Mouse (Mus musculus) intestine, postnatal 0 days (tissue): ENCODE measurements around the gene Rxra. TPM values are rescaled to one million over a fixed set of nuclear protein-coding genes. Genes with fewer than 3 reads are reported as not detected.

ENCODE experiments used
- ATAC-seq: fragments of 200-750 bp; cut with Nextera tagmentation; 2 replicates; pipeline ENCODE4 v1.8.0; 2017; ENCODE audit warnings: mild to moderate bottlenecking, moderate TSS enrichment, moderate library complexity
- H3K27ac ChIP-seq: fragments of 300-500 bp; sonication (generic); 2 replicates; pipeline ENCODE4 v1.5.1; 2014; ENCODE audit warnings: mild to moderate bottlenecking, low read depth, low read length, moderate library complexity
- H3K27me3 ChIP-seq: fragments of 300-500 bp; sonication (generic); replicated peaks from 2 replicates; pipeline ENCODE4 v1.6.1; 2014; ENCODE audit warnings: low read length, mixed read lengths; ENCODE audit not compliant: control insufficient read depth, insufficient read depth
- H3K36me3 ChIP-seq: fragments of 300-500 bp; sonication (generic); 2 replicates; pipeline ENCODE4 v1.6.1; 2014; ENCODE audit warnings: mild to moderate bottlenecking, moderate library complexity; ENCODE audit not compliant: control insufficient read depth, insufficient read depth
- H3K4me1 ChIP-seq: fragments of 300-500 bp; sonication (generic); replicated peaks from 2 replicates; pipeline ENCODE4 v1.6.1; 2014; ENCODE audit warnings: antibody characterized with exemption, low read length, mixed read lengths; ENCODE audit not compliant: control insufficient read depth, insufficient read depth
- H3K4me2 ChIP-seq: fragments of 300-500 bp; sonication (generic); replicated peaks from 2 replicates; pipeline ENCODE4 v1.6.1; 2014; ENCODE audit warnings: low read depth, mild to moderate bottlenecking, moderate library complexity
- H3K4me3 ChIP-seq: fragments of 300-500 bp; sonication (generic); 2 replicates; pipeline ENCODE4 v1.5.1; 2014; ENCODE audit warnings: low read depth, low read length
- H3K9ac ChIP-seq: fragments of 300-500 bp; sonication (generic); 2 replicates; pipeline ENCODE4 v1.6.1; 2014; ENCODE audit warnings: mild to moderate bottlenecking, low read depth, low read length
- H3K9me3 ChIP-seq: fragments of 300-500 bp; sonication (generic); 2 replicates; pipeline ENCODE4 v1.6.1; 2016; ENCODE audit warnings: mixed run types; ENCODE audit not compliant: control insufficient read depth
- CTCF ChIP-seq: sonication (generic); IDR thresholded peaks from 2 replicates; pipeline ENCODE4 v1.5.1; 2016; ENCODE audit warnings: low read depth, mild to moderate bottlenecking, control low read depth, antibody characterized with exemption, moderate library complexity
- WGBS: fragments of 180-500 bp; shearing (Covaris S2); extraction: QIAGEN DNeasy Blood & Tissue Kit; methylation state at CpG from one replicate; pipeline ENCODE4 v1.1.7; 2014; 5-methylcytosine and 5-hydroxymethylcytosine counted together
- polyA plus RNA-seq: library from polyadenylated mRNA; unstranded; fragments of >200 nt; fragmentation: Nextera tagmentation; extraction: Ambion mirVana; gene quantifications from 2 replicates; pipeline ENCODE4 v1.2.1, GENCODE M21; 2015

Rxra gene
- polyA plus RNA-seq, 1 experiment from 2014 or later = 9.0 TPM

DNA sequence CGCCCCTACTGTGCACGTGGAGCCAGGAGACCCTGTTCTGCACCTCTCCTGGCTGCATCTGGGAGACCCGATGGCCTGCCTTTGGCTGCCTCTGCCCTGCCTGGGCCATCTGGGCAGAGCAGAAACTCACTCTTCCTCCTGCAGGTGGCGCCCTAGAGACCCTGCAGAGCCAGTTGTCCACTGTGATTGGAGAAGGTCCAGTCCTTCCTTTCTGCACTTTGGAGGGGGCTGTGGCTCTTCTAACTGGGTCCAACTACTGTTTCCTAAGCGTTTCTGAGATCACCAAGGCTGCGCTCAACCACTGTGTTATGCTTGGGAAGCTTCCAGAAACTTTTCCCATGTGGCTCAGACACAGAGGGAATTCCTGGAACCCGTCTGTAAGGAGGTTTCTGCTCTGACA, 95.7 kb downstream of the Rxra start:
- H3K4me3 ChIP-seq = no peak overlapping the region
- no peaks in the 10 kb centered on the region for H3K9me3 ChIP-seq
- 22% methylated on average over 7 of the region's 7 CpGs for WGBS
- H3K27ac ChIP-seq = 0 out of 2 replicates have a peak overlapping the region, but pooled peaks have one; percentile 7
- no peaks in the 10 kb centered on the region; the same call in 1 of the 2 replicates for H3K4me1 ChIP-seq
- peak; percentile 99 for TF ChIP-seq CTCF
- H3K36me3 ChIP-seq = no peaks in the 10 kb centered on the region
- H3K9ac ChIP-seq = no peak overlapping the region
- peak; percentile 48 for ATAC-seq
- H3K27me3 ChIP-seq = no peaks in the 10 kb centered on the region
- H3K4me2 ChIP-seq = no peak overlapping the region

DNA sequence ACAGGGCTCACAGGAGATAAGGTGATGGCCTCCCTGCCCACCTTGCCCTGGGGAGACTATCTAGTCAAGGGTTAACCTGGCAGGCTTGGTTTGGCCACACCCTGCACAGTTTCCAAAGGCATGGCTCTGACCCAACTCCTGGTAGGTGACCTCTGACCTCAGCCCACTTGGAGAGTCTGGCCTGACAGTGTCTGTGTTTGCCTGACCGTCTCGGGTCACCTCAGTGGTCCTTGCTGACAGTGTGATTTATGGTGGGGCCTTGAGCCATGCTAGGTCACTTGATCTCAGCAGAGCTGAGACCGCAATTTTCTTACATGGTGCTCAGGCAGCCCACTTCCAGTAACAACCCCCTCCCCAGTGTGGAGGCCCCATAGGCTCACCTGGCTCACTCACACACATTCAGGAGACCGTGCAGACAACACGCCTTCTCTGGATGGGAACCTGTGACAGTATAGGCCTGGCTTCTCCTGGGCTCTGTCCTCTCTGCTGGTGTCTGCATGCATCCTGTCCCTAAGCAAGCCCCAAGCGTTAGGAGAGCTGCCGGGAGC, 96.7 kb downstream of the Rxra start:
- ATAC-seq = no peak
- TF ChIP-seq CTCF = no peak
- Histone ChIP-seq H3K4me1 (no peaks in the 10 kb centered on the region; the same call in 1 of the 2 replicates), H3K9ac (no peak overlapping the region), H3K4me2 (no peak overlapping the region), H3K36me3 (no peaks in the 10 kb centered on the region), H3K27me3 (no peaks in the 10 kb centered on the region), H3K27ac (0 out of 2 replicates have a peak overlapping the region, but pooled peaks have one; percentile 73), H3K9me3 (no peaks in the 10 kb centered on the region), H3K4me3 (no peak overlapping the region)
- 48% methylated on average over 7 of the region's 7 CpGs for WGBS

DNA sequence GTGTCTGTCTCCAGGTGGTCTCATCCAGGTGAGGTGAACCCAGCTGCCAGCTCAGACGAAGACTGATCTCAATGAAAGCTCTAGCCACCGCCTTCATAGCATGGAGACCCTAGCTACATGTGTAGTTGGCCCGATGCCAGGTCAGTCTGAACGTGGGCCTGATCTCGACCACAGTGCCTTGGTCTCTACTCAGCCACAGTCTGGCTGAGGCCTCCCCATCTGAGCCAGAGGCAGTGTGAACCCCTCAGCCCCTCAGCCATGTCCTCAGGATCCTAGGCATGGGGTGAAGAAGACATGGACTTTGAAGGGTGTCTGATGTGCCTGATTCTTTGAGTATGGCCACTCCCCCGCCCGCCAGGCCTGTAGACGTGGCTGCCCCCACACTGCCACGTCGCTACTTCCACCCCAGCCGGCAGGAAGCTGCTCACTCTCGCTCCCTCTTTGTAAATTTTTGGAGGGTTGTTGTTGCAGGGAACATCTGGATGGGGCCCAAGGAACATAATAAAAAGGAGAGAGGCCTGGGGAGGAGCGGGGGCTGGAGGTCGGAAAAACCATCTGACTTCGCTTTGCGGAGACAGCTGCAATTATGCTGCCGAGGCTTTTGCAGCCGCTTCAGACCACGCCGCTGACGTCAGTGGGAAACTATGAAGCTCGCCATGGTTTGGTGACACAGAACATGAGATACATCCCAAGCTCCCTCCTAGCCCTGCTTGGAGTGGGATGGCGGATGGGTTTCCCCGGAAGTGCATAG, 97.9 kb downstream of the Rxra start:
- Histone ChIP-seq H3K4me1 (no peaks in the 10 kb centered on the region; the same call in 1 of the 2 replicates), H3K9me3 (no peaks in the 10 kb centered on the region), H3K4me2 (0 out of 2 replicates have a peak overlapping the region, but pooled peaks have one; percentile 13), H3K27me3 (no peaks in the 10 kb centered on the region), H3K27ac (peak overlapping the region; percentile 73), H3K36me3 (no peaks in the 10 kb centered on the region), H3K9ac (no peak overlapping the region), H3K4me3 (no peak overlapping the region)
- peak; percentile 41 for ATAC-seq
- TF ChIP-seq CTCF = no peak
- WGBS = 52% methylated on average over 24 of the region's 24 CpGs

DNA sequence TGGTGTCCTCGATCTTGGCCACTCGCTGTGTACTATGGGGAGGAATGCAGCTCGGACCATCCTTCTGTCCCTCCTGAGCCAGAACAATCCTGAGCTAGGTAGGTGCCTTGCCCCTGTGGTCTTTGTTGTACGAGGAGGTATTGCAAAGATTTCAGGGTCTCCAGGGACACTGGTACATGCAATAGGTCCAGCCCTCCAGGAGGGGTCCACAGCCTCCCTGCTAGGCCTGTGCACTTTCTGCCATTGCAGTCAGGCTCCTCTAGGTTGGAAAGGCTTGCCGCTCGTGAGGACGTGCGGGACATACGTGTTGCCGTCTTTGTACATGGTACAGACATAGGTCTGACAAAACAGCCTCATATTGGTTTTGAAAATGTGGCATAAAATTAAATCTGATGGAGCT, 98.8 kb downstream of the Rxra start:
- 86% methylated on average over 10 of the region's 10 CpGs for WGBS
- Histone ChIP-seq H3K4me2 (no peak overlapping the region), H3K27ac (peak overlapping the region; percentile 64), H3K36me3 (no peaks in the 10 kb centered on the region), H3K4me3 (no peak overlapping the region), H3K9ac (no peak overlapping the region), H3K4me1 (no peaks in the 10 kb centered on the region; the same call in 1 of the 2 replicates), H3K27me3 (no peaks in the 10 kb centered on the region), H3K9me3 (no peaks in the 10 kb centered on the region)
- no peak for ATAC-seq
- TF ChIP-seq CTCF = peak; percentile 37; the same call in 1 of the 2 replicates

DNA sequence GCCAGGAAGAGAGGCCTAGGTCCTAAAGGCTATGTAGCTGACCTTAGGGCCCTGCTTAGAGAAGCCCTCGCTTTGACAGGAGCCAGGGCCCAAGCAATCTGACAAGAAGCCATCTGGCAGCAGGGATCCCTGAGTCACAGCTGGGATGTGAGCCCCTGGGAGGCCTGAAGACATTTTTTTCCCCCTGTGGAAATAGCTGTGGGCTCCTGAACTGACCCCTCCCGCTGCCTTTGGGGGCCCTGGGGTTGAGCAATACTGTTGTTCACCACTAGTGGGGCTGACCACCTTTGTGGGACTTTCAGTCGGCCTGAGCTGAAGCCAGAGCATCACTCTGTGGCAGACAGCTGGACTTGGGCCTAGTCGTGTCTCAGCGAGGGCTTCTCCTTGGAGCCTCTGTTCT, 99.4 kb downstream of the Rxra start:
- H3K27ac ChIP-seq = peak overlapping the region; percentile 41; the same call in 1 of the 2 replicates
- H3K4me2 ChIP-seq = no peak overlapping the region
- no peaks in the 10 kb centered on the region; the same call in 1 of the 2 replicates for H3K4me1 ChIP-seq
- H3K27me3 ChIP-seq = no peaks in the 10 kb centered on the region
- H3K4me3 ChIP-seq = no peak overlapping the region
- peak; percentile 59 for TF ChIP-seq CTCF
- H3K36me3 ChIP-seq = no peaks in the 10 kb centered on the region
- H3K9ac ChIP-seq = no peak overlapping the region
- WGBS = 48% methylated on average over 5 of the region's 5 CpGs
- ATAC-seq = no peak
- H3K9me3 ChIP-seq = no peaks in the 10 kb centered on the region

DNA sequence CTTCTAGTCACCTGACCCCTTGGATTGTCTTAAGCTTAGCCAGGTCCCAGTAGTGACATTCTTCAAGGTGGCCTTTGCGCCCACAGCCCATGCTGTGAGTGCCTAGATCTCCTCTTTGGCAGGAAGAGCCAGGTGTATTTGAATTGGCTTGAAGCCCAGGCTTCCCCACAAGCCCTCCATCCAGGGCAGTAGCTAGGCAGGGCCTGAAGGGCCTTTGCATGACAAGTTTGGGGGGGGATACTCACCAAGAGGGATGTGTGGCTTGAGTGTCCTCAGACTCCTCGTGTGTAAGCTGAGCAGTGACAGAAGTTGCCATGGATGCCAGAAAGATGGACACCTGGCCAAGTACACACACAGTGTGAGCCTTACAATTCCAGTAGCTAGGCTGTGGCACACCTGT, 101.5 kb downstream of the Rxra start:
- Histone ChIP-seq H3K9me3 (no peaks in the 10 kb centered on the region), H3K36me3 (no peaks in the 10 kb centered on the region), H3K4me2 (no peak overlapping the region), H3K27me3 (no peaks in the 10 kb centered on the region), H3K4me3 (no peak overlapping the region), H3K27ac (no peak overlapping the region), H3K9ac (no peak overlapping the region), H3K4me1 (no peaks in the 10 kb centered on the region; the same call in 1 of the 2 replicates)
- TF ChIP-seq CTCF = no peak
- 65% methylated on average over 2 of the region's 2 CpGs for WGBS
- no peak for ATAC-seq
